Mouse (Mus musculus): Measurements from ENCODE around the gene Grm8. TPM values are rescaled to one million over a fixed set of nuclear protein-coding genes. Genes with fewer than 3 reads are reported as not detected.

The Grm8 gene
- polyA plus RNA-seq, 1 experiment, result 0.28 TPM

DNA sequence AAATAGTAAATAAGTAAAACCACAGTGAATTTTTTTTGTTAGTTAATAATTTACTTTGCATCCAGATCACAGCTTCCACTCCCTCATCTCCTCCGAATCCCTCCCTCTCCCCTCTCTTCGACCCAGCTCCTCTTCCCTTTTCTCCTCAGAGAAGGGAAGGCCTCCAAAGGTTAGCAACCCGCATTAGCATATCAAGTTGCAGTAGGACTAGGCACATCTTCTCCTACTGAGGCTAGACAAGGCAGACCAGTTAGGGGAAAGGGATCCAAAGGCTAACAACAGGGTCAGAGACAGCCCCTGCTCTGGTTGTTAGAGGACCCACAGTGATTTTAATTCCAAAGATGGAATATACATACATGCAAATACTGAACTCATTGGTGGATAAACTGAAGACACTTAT, 60.5 kb downstream of the Grm8 start:
- no peaks in the 10 kb centered on the region for H3K4me1 ChIP-seq (ENCODE audit: control insufficient read depth, insufficient read depth, low read length)
- TF ChIP-seq POLR2A (IDR thresholded peaks at IDR 0.05; ENCODE audit: low read depth, low read length) (no peak), CTCF (IDR thresholded peaks at IDR 0.05; ENCODE audit: borderline replicate concordance, insufficient read depth, low read length) (no peak)
- H3K4me3 ChIP-seq (ENCODE audit: insufficient read depth, low read length), result no peak overlapping the region
- H3K27ac ChIP-seq (ENCODE audit: insufficient read depth, low read length), result no peak overlapping the region

DNA sequence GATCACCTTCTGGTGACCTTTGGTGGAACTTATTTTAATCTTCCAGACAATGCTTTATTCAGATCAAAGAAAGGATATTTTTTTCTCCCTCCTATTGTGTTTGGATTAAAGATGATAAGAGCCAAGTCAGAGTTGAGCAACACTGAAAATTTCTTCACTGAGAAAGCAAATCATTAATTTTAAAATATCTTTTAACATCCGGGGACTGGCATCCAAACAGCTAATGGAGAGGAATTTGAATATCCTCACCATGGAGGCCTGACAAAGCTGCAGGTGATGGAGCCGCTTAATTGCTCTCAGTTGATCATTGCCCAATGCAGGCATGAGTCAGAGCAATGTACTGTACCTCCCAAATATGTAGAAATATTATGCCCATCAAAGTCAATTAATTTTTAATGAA, 83.0 kb downstream of the Grm8 start:
- Histone ChIP-seq H3K4me3 (ENCODE audit: insufficient read depth, low read length) (no peak overlapping the region), H3K27ac (ENCODE audit: insufficient read depth, low read length) (no peak overlapping the region), H3K4me1 (ENCODE audit: control insufficient read depth, insufficient read depth, low read length) (no peaks in the 10 kb centered on the region)
- TF ChIP-seq POLR2A (IDR thresholded peaks at IDR 0.05; ENCODE audit: low read depth, low read length), result no peak

DNA sequence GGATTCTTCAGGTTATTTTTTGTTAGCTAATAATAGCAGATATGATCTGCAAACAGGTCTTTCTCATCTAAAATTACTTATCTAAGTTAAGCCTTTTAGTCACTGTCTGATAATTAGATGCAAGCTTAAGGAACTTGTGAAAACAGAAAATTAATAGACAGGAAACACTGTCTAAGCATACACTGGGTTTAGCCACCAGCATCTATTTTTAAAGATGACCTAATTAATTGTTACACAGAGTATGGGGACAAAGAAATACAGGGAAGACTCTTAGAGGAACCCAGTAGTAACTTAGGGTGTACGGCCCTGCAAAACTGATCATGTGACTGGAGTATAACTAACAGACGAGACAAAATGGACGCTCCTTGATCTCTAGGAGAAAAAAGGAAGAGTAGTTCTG, 92.6 kb downstream of the Grm8 start:
- TF ChIP-seq CTCF (IDR thresholded peaks at IDR 0.05; ENCODE audit: borderline replicate concordance, insufficient read depth, low read length), result no peak
- no peak for TF ChIP-seq POLR2A (IDR thresholded peaks at IDR 0.05; ENCODE audit: low read depth, low read length)
- no peaks in the 10 kb centered on the region for H3K4me1 ChIP-seq (ENCODE audit: control insufficient read depth, insufficient read depth, low read length)
- no peak overlapping the region for H3K27ac ChIP-seq (ENCODE audit: insufficient read depth, low read length)
- H3K4me3 ChIP-seq (ENCODE audit: insufficient read depth, low read length), result no peak overlapping the region

DNA sequence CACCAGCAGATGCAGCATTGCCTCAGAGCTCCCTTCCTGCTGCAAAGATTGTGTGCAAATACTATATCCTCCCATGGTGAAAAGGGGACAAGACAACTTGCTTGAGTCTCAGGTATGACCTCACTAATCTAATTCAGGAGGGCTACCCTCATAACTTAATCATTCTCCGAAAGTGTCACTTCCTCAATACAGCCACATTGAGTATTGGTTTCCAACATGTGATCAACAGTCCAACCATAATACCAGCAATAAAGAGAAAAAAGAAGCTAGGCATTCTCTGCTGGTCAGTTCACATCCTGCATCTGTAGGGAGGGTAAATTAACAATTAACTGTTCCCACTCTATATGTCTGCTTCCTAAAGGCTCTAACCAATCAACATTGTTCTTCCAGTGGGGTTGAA, 94.2 kb downstream of the Grm8 start:
- no peak overlapping the region for H3K27ac ChIP-seq (ENCODE audit: insufficient read depth, low read length)
- TF ChIP-seq CTCF (IDR thresholded peaks at IDR 0.05; ENCODE audit: borderline replicate concordance, insufficient read depth, low read length), result no peak
- TF ChIP-seq POLR2A (IDR thresholded peaks at IDR 0.05; ENCODE audit: low read depth, low read length), result no peak
- no peak overlapping the region for H3K4me3 ChIP-seq (ENCODE audit: insufficient read depth, low read length)
- H3K4me1 ChIP-seq (ENCODE audit: control insufficient read depth, insufficient read depth, low read length), result no peaks in the 10 kb centered on the region

DNA sequence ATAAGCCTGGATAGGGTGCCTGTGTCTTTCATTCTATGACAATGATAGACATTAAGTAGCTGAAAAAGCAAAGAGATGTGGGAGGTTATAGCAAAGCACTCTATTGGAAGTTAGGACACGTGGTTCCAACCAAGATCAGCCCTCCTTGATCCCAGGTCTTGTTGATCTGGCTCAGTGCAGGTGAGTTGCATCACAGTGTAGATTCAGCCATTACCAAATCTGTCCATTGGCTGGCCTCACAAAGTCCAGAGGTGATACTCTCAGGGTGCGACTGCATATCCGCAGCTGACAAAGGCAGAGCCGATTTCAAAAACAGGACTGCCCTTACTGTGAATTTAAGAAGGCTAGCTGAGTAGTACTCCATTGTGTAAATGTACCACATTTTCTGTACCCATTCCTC, 103.0 kb downstream of the Grm8 start:
- no peak overlapping the region for H3K27ac ChIP-seq (ENCODE audit: insufficient read depth, low read length)
- TF ChIP-seq POLR2A (IDR thresholded peaks at IDR 0.05; ENCODE audit: low read depth, low read length) (no peak), CTCF (IDR thresholded peaks at IDR 0.05; ENCODE audit: borderline replicate concordance, insufficient read depth, low read length) (no peak)
- no peak overlapping the region for H3K4me3 ChIP-seq (ENCODE audit: insufficient read depth, low read length)
- H3K4me1 ChIP-seq (ENCODE audit: control insufficient read depth, insufficient read depth, low read length), result no peaks in the 10 kb centered on the region

DNA sequence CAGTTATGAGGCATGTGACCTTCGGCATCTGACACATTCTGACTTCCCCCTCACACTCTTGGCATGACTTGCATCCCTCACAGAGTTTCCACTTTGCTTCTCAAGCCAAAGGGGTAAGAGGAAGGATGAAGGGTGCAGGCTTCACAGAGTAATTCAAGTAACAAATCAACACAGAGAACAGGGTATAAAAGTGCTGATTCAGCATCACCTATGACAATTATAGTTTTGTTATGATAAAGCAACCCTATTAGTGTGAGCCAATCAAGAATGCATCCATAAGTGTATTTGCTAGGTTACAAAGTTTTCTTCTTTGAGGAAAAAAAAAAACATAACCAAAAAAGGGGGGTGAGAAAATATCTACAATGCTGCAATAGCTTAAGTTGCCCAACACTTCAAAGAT, 117.3 kb downstream of the Grm8 start:
- H3K27ac ChIP-seq (ENCODE audit: insufficient read depth, low read length), result no peak overlapping the region
- H3K4me3 ChIP-seq (ENCODE audit: insufficient read depth, low read length), result no peak overlapping the region
- TF ChIP-seq CTCF (IDR thresholded peaks at IDR 0.05; ENCODE audit: borderline replicate concordance, insufficient read depth, low read length) (no peak), POLR2A (IDR thresholded peaks at IDR 0.05; ENCODE audit: low read depth, low read length) (no peak)
- H3K4me1 ChIP-seq (ENCODE audit: control insufficient read depth, insufficient read depth, low read length), result no peaks in the 10 kb centered on the region

DNA sequence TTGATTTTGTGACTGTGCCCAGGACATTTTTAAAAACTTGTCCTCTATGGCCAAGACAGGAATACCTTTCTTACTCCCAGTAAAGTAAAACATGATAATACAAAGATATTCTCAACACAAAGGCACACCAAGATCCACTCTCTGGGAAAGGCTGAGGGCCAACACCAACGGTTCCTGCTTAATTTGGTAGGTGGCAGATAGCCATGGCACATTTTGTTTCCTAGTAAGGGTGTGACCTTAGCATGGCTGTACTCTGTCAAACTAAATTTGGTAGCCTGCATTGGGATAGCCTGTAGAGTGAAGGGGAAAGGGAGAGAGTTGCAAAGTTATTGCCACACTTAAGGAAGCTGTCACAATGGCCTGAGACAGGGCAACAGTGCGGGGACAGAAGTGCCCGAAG, 128.0 kb downstream of the Grm8 start:
- Histone ChIP-seq H3K4me3 (ENCODE audit: insufficient read depth, low read length) (no peak overlapping the region), H3K27ac (ENCODE audit: insufficient read depth, low read length) (no peak overlapping the region), H3K4me1 (ENCODE audit: control insufficient read depth, insufficient read depth, low read length) (no peaks in the 10 kb centered on the region)
- no peak for TF ChIP-seq POLR2A (IDR thresholded peaks at IDR 0.05; ENCODE audit: low read depth, low read length)
- no peak for TF ChIP-seq CTCF (IDR thresholded peaks at IDR 0.05; ENCODE audit: borderline replicate concordance, insufficient read depth, low read length)

DNA sequence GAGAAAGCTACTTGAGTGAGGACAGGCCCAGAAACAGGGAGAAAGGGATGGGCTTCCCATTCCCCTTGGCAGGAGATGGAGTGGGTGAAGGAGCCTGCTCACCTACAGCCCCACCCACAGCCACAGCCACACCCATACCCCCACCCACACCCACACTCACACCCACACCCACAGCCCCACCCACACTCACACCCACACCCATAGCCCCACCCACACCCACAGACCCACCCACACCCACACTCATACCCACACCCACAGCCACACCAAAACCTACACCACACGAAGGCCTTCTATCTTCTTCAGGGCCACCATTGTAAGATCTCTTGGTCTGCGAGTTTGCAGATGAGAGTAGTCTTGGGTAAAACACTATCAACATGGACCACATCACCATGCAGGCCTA, 137.7 kb downstream of the Grm8 start:
- Histone ChIP-seq H3K4me1 (ENCODE audit: control insufficient read depth, insufficient read depth, low read length) (no peaks in the 10 kb centered on the region), H3K27ac (ENCODE audit: insufficient read depth, low read length) (no peak overlapping the region), H3K4me3 (ENCODE audit: insufficient read depth, low read length) (no peak overlapping the region)
- no peak for TF ChIP-seq POLR2A (IDR thresholded peaks at IDR 0.05; ENCODE audit: low read depth, low read length)
- TF ChIP-seq CTCF (IDR thresholded peaks at IDR 0.05; ENCODE audit: borderline replicate concordance, insufficient read depth, low read length), result no peak

DNA sequence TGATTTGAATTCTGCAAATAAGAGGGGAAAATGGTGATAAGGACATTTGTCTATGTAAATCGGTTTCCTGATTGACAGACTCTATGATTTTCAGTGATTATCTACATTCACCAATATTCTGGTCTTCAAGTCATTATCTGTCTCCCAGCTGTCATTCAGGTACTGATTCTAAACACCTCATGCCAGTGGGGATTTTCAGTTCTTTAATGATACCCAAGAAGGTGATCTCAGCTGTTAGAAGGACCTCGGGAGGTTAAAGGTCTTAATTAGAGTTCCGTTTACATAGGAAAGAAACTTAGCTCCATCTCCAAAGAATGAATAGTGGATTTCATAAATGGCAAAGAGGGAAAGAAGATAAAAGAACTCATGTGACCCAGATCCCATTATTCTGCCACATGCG, 143.7 kb downstream of the Grm8 start:
- Histone ChIP-seq H3K27ac (ENCODE audit: insufficient read depth, low read length) (no peak overlapping the region), H3K4me3 (ENCODE audit: insufficient read depth, low read length) (no peak overlapping the region), H3K4me1 (ENCODE audit: control insufficient read depth, insufficient read depth, low read length) (no peaks in the 10 kb centered on the region)
- no peak for TF ChIP-seq CTCF (IDR thresholded peaks at IDR 0.05; ENCODE audit: borderline replicate concordance, insufficient read depth, low read length)
- TF ChIP-seq POLR2A (IDR thresholded peaks at IDR 0.05; ENCODE audit: low read depth, low read length), result no peak

DNA sequence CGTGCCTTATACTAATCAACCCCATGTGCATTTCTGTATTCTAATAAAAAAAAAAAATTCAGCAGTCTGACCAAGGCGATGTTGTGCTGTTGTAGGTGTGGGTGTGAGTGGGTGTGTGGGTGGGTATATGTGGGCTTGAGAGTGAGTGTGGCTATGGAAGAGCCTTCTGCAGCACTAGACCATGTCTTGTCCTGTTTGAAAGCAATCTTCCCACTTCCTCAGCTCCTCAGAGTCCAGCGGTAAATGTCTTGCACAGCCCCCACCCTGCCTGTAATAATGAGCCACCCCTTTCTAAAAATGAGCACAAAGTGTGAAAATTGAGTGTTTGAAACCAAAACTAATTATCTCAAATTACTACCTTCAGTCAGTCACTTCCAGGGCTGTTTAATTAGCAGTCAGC, 152.4 kb downstream of the Grm8 start:
- TF ChIP-seq CTCF (IDR thresholded peaks at IDR 0.05; ENCODE audit: borderline replicate concordance, insufficient read depth, low read length) (no peak), POLR2A (IDR thresholded peaks at IDR 0.05; ENCODE audit: low read depth, low read length) (no peak)
- H3K4me1 ChIP-seq (ENCODE audit: control insufficient read depth, insufficient read depth, low read length), result no peaks in the 10 kb centered on the region
- H3K4me3 ChIP-seq (ENCODE audit: insufficient read depth, low read length), result no peak overlapping the region
- H3K27ac ChIP-seq (ENCODE audit: insufficient read depth, low read length), result no peak overlapping the region

DNA sequence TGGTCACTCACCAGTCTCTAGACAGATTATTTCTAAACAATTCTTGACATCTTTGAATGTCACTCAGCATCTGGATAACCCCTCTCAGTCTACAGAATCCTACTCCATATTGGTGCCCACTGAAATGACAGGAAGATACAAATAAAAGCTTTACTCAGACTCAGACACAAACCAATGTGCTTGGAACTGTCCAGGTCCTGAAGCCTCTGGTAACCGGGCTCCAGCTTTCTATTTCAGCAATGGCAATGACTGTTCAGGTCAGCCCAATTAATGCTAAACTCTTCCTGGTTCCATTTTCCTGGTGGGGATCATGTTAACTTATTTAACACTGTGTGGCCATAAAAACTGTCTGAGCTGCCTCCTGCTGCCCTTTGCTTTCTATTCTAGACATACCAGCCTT, 153.0 kb downstream of the Grm8 start:
- no peak overlapping the region for H3K27ac ChIP-seq (ENCODE audit: insufficient read depth, low read length)
- no peak overlapping the region for H3K4me3 ChIP-seq (ENCODE audit: insufficient read depth, low read length)
- TF ChIP-seq POLR2A (IDR thresholded peaks at IDR 0.05; ENCODE audit: low read depth, low read length) (no peak), CTCF (IDR thresholded peaks at IDR 0.05; ENCODE audit: borderline replicate concordance, insufficient read depth, low read length) (no peak)
- no peaks in the 10 kb centered on the region for H3K4me1 ChIP-seq (ENCODE audit: control insufficient read depth, insufficient read depth, low read length)

All from embryonic fibroblast, embryonic 13.5 days (primary cell).